Mouse (Mus musculus): ENCODE data around the gene Apod. TPM values are rescaled to one million over a fixed set of nuclear protein-coding genes. Genes with fewer than 3 reads are reported as not detected.

Apod gene
- polyA plus RNA-seq, 1 experiment from 2014 or later: 0.77 TPM

- peaks cover 4% of the 10 kb centered on the region; the same call in 1 of the 2 replicates for H3K4me1 ChIP-seq (replicated peaks; ENCODE audit: control insufficient read depth, insufficient read depth, low read length)
- no peaks in the 10 kb centered on the region for H3K36me3 ChIP-seq (ENCODE audit: control insufficient read depth, insufficient read depth)
- no peaks in the 10 kb centered on the region for H3K9me3 ChIP-seq (ENCODE audit: control insufficient read depth)
- no peak overlapping the region for H3K4me3 ChIP-seq (ENCODE audit: low read depth, low read length)
- ATAC-seq: no peak
- H3K9ac ChIP-seq (ENCODE audit: low read depth, low read length): no peak overlapping the region
- no peak for TF ChIP-seq CTCF (IDR thresholded peaks at IDR 0.05; ENCODE audit: low read depth)
- H3K4me2 ChIP-seq (replicated peaks; ENCODE audit: low read depth): no peak overlapping the region
- no peak overlapping the region for H3K27ac ChIP-seq (ENCODE audit: low read depth, low read length)
- H3K27me3 ChIP-seq (replicated peaks; ENCODE audit: control insufficient read depth, insufficient read depth, low read length): 0 out of 2 replicates have a peak, but pooled peaks cover 2% of the 10 kb centered on the region
- 64% methylated on average over 4 of the region's 4 CpGs for WGBS
Observed at GRCm38 (mm10) chr16:31293761-31294160, 20.8 kb downstream of the Apod start.

- Histone ChIP-seq H3K27me3 (replicated peaks; ENCODE audit: control insufficient read depth, insufficient read depth, low read length) (0 out of 2 replicates have a peak, but pooled peaks cover 2% of the 10 kb centered on the region), H3K27ac (ENCODE audit: low read depth, low read length) (no peak overlapping the region), H3K9me3 (ENCODE audit: control insufficient read depth) (no peaks in the 10 kb centered on the region), H3K36me3 (ENCODE audit: control insufficient read depth, insufficient read depth) (no peaks in the 10 kb centered on the region), H3K4me2 (replicated peaks; ENCODE audit: low read depth) (peak overlapping the region; percentile 9; the same call in 1 of the 2 replicates), H3K9ac (ENCODE audit: low read depth, low read length) (no peak overlapping the region), H3K4me1 (replicated peaks; ENCODE audit: control insufficient read depth, insufficient read depth, low read length) (peaks cover 4% of the 10 kb centered on the region; the same call in 1 of the 2 replicates), H3K4me3 (ENCODE audit: low read depth, low read length) (no peak overlapping the region)
- no peak for TF ChIP-seq CTCF (IDR thresholded peaks at IDR 0.05; ENCODE audit: low read depth)
- ATAC-seq: no peak; the same call in 1 of the 2 replicates
- 58% methylated on average over 7 of the region's 7 CpGs for whole genome bisulfite sequencing
Observed at GRCm38 (mm10) chr16:31290751-31291365, 23.8 kb downstream of the Apod start.

GRCm38 (mm10) chr16:31290281-31290680, 24.3 kb downstream of the Apod start:
- H3K4me3 ChIP-seq (ENCODE audit: low read depth, low read length): no peak overlapping the region
- no peaks in the 10 kb centered on the region for H3K9me3 ChIP-seq (ENCODE audit: control insufficient read depth)
- H3K4me2 ChIP-seq (replicated peaks; ENCODE audit: low read depth): peak overlapping the region; percentile 9; the same call in 1 of the 2 replicates
- ATAC-seq: peak; percentile 84
- no peak for TF ChIP-seq CTCF (IDR thresholded peaks at IDR 0.05; ENCODE audit: low read depth)
- H3K9ac ChIP-seq (ENCODE audit: low read depth, low read length): no peak overlapping the region
- 6% methylated on average over 10 of the region's 10 CpGs for WGBS
- H3K36me3 ChIP-seq (ENCODE audit: control insufficient read depth, insufficient read depth): no peaks in the 10 kb centered on the region
- H3K4me1 ChIP-seq (replicated peaks; ENCODE audit: control insufficient read depth, insufficient read depth, low read length): peaks cover 4% of the 10 kb centered on the region; the same call in 1 of the 2 replicates
- 0 out of 2 replicates have a peak, but pooled peaks cover 2% of the 10 kb centered on the region for H3K27me3 ChIP-seq (replicated peaks; ENCODE audit: control insufficient read depth, insufficient read depth, low read length)
- H3K27ac ChIP-seq (ENCODE audit: low read depth, low read length): no peak overlapping the region

- Histone ChIP-seq H3K4me3 (ENCODE audit: low read depth, low read length) (no peak overlapping the region), H3K36me3 (ENCODE audit: control insufficient read depth, insufficient read depth) (no peaks in the 10 kb centered on the region), H3K4me2 (replicated peaks; ENCODE audit: low read depth) (no peak overlapping the region), H3K27me3 (replicated peaks; ENCODE audit: control insufficient read depth, insufficient read depth, low read length) (0 out of 2 replicates have a peak, but pooled peaks cover 2% of the 10 kb centered on the region), H3K27ac (ENCODE audit: low read depth, low read length) (no peak overlapping the region), H3K4me1 (replicated peaks; ENCODE audit: control insufficient read depth, insufficient read depth, low read length) (peaks cover 4% of the 10 kb centered on the region; the same call in 1 of the 2 replicates), H3K9me3 (ENCODE audit: control insufficient read depth) (no peaks in the 10 kb centered on the region), H3K9ac (ENCODE audit: low read depth, low read length) (no peak overlapping the region)
- no peak for TF ChIP-seq CTCF (IDR thresholded peaks at IDR 0.05; ENCODE audit: low read depth)
- 72% methylated on average over 3 of the region's 3 CpGs for WGBS
- no peak for ATAC-seq
Observed at GRCm38 (mm10) chr16:31287712-31288111, 26.9 kb downstream of the Apod start.

GRCm38 (mm10) chr16:31286801-31287488, 27.7 kb downstream of the Apod start:
- H3K36me3 ChIP-seq (ENCODE audit: control insufficient read depth, insufficient read depth): no peaks in the 10 kb centered on the region
- no peaks in the 10 kb centered on the region for H3K9me3 ChIP-seq (ENCODE audit: control insufficient read depth)
- no peak for ATAC-seq
- H3K4me1 ChIP-seq (replicated peaks; ENCODE audit: control insufficient read depth, insufficient read depth, low read length): peaks cover 4% of the 10 kb centered on the region; the same call in 1 of the 2 replicates
- no peak for TF ChIP-seq CTCF (IDR thresholded peaks at IDR 0.05; ENCODE audit: low read depth)
- no peak overlapping the region for H3K4me2 ChIP-seq (replicated peaks; ENCODE audit: low read depth)
- no peak overlapping the region for H3K27ac ChIP-seq (ENCODE audit: low read depth, low read length)
- no peak overlapping the region for H3K4me3 ChIP-seq (ENCODE audit: low read depth, low read length)
- H3K27me3 ChIP-seq (replicated peaks; ENCODE audit: control insufficient read depth, insufficient read depth, low read length): 0 out of 2 replicates have a peak, but pooled peaks cover 2% of the 10 kb centered on the region
- WGBS: 84% methylated on average over 11 of the region's 11 CpGs
- no peak overlapping the region for H3K9ac ChIP-seq (ENCODE audit: low read depth, low read length)

- Histone ChIP-seq H3K27ac (ENCODE audit: low read depth, low read length) (no peak overlapping the region), H3K9me3 (ENCODE audit: control insufficient read depth) (no peaks in the 10 kb centered on the region), H3K9ac (ENCODE audit: low read depth, low read length) (no peak overlapping the region), H3K27me3 (replicated peaks; ENCODE audit: control insufficient read depth, insufficient read depth, low read length) (no peaks in the 10 kb centered on the region), H3K4me2 (replicated peaks; ENCODE audit: low read depth) (no peak overlapping the region), H3K4me1 (replicated peaks; ENCODE audit: control insufficient read depth, insufficient read depth, low read length) (no peaks in the 10 kb centered on the region), H3K36me3 (ENCODE audit: control insufficient read depth, insufficient read depth) (no peaks in the 10 kb centered on the region), H3K4me3 (ENCODE audit: low read depth, low read length) (no peak overlapping the region)
- WGBS: 86% methylated on average over 2 of the region's 2 CpGs
- ATAC-seq: no peak
- no peak for TF ChIP-seq CTCF (IDR thresholded peaks at IDR 0.05; ENCODE audit: low read depth)
Observed at GRCm38 (mm10) chr16:31281981-31282380, 32.6 kb downstream of the Apod start.
